Mouse (Mus musculus): ENCODE measurements around the gene Atp10a. TPM values are rescaled to one million over a fixed set of nuclear protein-coding genes. Genes with fewer than 3 reads are reported as not detected.

Gene Atp10a
- total RNA-seq, 1 experiment from 2014 or later, result 17.9 TPM

DNA sequence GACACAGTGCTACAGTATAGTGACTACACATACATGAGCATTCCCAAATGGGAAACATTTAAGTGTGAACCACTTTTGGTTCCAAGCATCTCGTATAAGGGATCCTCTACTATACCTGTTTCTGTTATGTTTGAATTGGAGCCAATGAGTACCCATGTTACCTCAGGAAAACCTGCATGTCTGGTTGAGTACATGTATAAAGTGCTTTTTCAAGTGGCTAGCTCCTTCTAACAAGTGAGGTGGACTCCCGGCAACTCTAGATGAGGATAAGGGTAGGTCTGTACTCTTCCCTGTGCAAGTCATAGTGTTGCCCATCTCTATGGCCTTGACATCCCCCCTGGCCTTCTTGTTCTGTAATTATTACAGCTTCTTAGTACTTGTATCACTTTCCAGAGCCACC, 31.0 kb downstream of the Atp10a start:
- no peak for ATAC-seq (replicated peaks; ENCODE audit: low read depth, poor library complexity, severe bottlenecking)

DNA sequence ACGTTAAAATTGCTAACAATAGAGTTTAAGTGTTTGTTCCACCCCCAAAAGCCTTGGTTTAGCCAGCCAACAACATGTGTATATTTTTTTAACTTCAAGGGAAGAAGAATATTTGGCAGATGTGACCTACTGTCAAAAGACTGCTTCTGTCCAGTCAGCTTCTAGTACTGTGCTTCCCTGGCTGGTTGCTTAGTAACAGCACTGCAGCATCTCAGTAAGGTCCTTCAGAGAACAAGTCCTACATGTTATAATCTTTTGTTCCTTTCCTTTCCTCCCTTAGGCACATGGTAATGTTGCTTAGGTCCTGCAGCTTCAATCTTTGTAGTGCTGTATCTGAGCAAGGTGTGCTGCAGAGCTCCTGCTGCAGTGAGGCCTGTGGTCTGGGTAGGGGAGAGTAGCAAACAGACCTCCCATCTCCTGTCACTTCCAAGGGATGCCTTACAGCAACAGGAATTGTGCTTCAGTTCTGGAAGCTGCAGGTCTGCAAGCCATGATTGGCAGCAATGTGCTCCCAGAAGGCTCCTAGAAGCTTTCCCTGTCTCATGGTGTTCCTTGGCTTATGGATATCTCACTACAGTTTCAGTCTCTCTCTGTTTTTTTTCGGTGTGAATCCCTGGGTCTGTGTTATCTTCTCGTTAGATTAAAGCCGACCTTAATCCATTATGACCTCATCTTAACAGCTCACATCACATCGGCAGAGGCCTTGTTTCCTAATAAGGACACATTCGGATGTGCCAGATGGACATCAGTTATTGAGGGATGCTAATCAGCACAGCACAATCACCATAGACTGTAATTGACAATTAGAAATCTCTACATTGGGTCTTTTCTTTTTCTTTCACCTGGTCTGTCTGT, 34.3 kb downstream of the Atp10a start:
- no peak for ATAC-seq (replicated peaks; ENCODE audit: low read depth, poor library complexity, severe bottlenecking)

DNA sequence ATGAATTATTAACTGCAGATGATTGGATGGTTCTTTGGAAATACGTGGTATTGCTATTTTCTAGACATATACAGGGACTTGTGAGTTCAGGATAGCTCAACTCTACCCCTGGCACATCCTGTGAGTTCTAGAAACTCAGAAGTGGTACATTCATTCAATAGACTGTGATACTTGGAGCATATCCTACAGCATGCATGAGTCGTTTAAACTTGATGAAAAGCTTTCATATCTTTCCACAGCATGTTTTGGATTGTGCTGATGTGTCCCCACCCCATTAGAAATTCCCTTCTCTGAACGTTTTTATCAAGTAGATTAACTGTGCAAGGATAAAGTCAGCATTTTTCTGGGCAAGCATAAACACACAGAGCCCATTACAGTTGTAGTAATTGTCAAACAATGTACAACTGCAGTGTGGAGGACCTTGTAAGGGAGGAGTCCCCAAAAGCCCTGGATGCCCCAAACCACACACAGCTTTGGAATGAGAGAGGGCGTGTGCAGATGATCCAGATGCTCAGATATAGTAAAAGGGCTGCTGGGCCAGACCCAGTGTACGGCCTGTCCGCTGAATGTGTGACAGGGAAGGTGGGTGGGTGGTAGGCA, 35.1 kb downstream of the Atp10a start:
- no peak for ATAC-seq (replicated peaks; ENCODE audit: low read depth, poor library complexity, severe bottlenecking)

DNA sequence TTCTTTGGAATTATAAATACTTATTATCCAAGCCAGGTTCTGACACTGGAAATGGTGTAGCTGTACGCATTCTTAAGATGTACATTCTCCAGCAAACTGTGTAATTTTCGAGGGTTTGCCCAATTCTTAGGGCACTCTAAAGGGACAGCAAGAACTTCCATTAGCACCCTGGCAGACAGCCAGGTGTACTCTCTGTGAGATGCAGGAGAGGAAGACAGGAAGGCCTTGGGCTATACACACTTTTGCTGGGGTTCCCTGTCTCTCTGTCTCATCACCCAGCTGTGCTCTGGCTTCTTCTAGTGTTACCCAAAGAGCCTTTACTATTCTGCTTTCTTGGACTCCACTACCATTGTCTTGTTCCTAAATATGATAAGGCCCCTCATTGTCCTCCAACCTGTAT, 36.7 kb downstream of the Atp10a start:
- ATAC-seq (replicated peaks; ENCODE audit: low read depth, poor library complexity, severe bottlenecking), result 0 out of 2 replicates have a peak, but pooled peaks have one; percentile 1

DNA sequence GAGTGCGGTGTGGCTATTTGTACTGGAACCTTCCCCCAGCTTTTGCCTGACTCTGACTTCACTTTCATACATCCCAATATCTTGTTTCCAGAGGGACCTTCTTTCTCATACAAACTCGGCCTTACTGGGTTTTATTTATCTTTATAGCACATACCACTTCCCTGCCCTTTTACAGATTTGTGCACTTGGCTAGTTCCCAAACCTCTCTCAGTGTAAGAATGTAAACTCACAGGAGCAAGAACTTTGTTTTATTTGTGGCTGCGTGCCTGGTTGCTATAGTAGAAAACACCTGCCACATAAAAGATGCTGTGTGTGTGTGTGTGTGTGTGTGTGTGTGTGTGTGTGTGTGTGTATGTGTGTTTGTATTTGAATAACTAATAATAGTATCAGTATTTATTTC, 37.4 kb downstream of the Atp10a start:
- peak; percentile 55 for ATAC-seq (replicated peaks; ENCODE audit: low read depth, poor library complexity, severe bottlenecking)

DNA sequence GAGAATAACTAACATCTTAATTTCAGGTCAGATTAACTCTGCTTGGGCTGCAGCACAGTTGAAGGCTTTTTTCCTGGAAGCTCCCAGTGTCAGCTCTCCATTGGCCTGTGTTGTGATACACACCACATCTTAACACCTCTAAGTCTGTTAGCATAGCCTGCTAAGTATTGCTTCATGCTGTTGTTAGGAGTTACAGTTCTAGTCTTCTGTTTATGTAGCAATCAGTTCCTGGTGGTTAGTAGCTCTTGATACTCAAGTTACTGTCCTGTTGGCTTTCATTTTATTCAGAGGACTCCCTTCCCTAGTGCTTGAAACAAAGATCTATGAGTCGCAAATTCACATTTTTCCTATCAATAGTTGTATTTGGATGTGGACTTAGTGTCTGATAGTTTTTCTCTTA, 39.7 kb downstream of the Atp10a start:
- ATAC-seq (replicated peaks; ENCODE audit: low read depth, poor library complexity, severe bottlenecking), result peak; percentile 66

DNA sequence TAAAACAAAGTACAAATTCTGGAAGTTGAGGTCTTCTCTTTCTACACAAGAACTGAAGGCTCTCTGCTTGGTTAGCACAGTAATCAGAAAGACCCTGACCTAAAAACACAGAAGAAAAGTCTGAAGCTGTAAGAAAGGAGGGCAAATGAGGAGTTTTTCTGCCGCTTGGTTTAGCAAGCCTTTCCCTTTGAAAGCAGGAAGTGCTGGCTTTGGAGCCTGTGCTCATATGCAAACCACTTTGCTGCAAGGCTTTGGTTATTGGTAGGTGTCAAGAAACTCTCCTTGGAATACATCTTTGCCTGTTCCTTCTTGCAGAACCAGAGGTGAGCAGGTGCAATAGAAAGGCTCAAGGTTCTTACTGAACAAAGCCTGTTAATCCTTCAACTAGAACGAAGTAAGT, 41.1 kb downstream of the Atp10a start:
- ATAC-seq (replicated peaks; ENCODE audit: low read depth, poor library complexity, severe bottlenecking), result 0 out of 2 replicates have a peak, but pooled peaks have one; percentile 16

DNA sequence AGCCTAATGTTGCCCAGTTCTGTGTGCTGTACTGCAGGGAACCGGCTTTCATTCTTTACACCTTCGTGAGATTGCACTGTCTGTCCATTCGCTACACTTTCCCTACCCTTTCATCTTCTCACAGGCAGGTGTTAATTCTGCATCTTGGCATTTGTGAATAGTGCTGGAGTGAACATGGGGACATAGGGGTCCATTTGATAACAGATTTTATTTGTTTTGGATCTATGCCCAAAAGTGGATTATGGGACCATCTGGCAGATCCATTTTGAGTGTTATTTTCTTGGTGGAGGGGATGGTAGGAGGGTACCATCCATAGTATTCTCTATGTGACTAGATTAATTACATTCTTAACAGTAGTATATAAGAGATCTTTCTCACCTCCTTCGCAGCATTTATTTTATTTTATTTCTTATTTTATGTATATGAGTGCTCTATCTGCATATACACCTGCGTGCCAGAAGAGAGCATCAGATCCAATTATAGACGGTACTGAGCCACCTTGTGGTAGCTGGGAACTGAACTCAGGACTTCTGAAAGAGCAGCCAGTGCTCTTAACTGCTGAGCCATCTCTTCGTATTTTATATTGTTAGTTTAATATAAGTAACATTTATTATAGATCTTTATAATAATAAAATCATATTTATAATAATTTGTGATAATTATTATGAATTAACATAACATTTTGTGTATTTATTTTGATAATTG, 42.9 kb downstream of the Atp10a start:
- ATAC-seq (replicated peaks; ENCODE audit: low read depth, poor library complexity, severe bottlenecking), result no peak

DNA sequence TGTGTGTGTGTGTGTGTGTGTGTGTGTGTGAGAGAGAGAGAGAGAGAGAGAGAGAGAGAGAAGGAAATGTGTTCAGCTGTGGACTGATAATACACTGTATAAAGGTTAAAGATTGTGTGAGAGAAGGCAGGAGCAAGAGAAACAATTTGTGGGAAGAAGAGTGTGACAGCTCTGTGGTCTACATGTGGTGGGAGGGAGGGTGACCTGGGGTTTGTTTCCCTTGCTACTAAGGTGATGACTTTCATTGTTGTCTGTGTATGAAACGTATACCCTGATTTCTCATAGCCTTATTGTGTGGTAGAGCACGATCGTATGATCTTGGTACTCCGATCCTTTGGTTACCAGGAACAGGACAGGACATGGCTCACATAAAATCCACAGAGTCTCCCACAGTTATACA, 45.3 kb downstream of the Atp10a start:
- peak; percentile 63 for ATAC-seq (replicated peaks; ENCODE audit: low read depth, poor library complexity, severe bottlenecking)

DNA sequence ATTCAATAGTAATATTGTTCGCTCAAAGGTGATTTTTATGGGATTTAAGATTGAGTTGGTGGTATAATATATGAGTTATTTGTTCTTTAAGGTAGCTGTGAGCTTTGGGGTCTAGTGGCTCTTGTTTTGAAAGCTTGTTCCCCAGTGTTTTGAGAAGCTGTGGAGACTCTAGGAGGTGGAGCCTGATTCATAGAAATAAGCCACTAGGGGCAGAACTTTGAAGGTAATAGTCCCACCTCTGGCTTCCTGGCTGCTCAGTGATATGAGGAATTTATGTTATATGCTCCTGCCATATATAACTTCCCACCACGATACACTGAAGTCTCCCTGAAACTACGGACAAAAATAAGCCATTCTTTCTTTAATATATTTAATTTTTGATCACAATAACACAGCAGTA, 49.2 kb downstream of the Atp10a start:
- peak; percentile 48; the same call in 1 of the 2 replicates for ATAC-seq (replicated peaks; ENCODE audit: low read depth, poor library complexity, severe bottlenecking)

DNA sequence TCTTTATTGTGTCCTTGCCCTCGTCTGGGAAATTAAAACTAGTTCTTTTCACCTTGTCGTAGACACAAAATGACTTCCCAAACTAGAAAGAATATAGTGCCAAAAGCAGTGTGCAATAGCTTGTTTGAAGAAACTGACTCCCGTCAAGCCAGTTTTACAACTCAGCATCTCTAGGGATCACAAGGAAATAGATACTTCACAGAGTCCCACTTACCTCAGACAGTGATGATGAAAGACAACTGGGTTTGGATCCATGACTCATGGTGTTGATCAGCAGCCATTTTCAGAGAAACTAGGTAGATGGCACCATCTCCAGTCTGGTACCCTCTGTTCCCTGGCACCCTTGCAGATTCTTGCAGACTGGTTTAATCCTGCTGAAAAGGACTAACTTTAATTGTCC, 53.3 kb downstream of the Atp10a start:
- ATAC-seq (replicated peaks; ENCODE audit: low read depth, poor library complexity, severe bottlenecking), result no peak

DNA sequence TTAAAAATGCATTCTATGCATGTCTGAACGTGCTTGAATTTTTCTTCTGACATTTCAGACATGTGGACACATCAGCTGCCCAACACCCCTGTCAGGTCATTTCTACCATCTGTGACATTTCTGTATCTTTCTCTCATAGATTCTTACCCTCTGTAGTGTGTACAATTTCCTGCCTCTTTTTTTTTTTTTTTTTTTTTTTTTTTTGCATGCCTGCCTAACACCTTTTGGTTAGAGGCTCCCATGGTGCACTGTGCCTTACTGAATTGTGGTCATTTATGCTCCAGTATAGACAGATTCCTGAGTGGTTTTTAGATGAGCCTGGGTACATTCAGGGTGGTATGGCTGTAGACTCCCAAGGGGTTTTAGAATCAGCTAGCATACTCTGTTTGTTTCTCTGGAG, 54.3 kb downstream of the Atp10a start:
- no peak for ATAC-seq (replicated peaks; ENCODE audit: low read depth, poor library complexity, severe bottlenecking)

DNA sequence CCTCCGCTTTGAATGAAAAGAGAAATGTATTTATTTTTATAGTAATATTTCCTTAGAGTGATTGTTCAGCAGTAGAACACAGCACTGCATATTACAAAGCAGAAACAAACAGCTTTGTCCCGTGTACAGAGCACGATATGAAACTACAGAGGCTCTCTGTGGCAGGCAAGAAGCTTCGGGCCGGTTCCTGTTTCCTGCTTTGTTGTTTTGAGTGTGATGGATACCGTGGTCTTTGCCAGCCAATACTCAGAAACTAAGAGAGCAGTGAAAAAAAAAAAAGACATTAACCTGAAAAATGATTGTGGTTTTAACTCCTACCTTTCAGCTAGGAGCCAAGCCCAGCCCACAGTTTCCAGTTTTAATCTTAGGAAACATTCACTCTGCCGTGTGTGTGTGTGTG, 55.8 kb downstream of the Atp10a start:
- peak; percentile 78 for ATAC-seq (replicated peaks; ENCODE audit: low read depth, poor library complexity, severe bottlenecking)

DNA sequence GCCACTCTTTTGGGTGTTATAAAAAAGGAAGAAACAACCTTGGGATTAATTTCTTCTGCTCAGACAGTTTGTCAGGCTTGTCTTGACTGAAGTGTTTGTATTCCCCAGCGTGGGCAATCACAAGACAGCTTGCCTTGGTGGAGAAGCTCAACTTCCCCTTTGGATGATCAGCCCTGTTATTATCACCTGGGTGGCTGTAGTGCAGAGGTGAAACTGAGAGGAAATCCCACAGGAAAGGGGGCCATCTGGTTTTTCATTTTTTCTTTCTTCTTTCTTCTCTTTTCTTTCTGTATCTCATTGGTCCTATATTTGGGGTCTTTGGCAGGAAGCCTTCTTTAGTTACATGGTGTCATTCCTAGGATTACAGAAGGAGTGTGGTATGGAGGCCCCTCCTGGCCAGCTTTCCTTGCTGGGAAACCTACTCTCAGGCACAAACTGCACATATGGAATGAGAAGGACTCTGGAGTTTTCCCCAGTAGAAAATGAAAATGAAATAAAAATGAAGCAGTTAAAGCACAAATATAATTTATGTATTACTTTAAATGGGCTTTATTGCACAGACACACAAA, 59.7 kb downstream of the Atp10a start:
- ATAC-seq (replicated peaks; ENCODE audit: low read depth, poor library complexity, severe bottlenecking), result no peak

DNA sequence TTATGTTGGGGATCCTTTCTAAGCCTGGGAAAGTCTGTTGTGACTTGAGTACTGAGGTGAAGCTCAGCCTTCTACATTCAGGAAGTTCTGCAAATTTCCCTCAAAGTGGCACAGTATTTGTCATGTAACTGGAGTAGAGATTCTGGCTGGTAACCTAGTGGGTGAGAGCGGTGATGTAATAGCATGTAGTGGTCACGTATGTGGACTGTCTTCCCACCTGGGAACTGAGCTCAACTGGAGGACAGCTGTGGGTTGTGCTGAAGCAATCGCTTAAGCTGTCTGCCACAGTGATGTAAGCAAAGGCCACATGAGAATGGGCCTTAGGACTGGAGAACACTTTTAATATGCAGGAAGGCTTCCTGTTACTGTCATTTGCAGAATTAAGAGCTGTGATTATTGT, 60.7 kb downstream of the Atp10a start:
- peak; percentile 66 for ATAC-seq (replicated peaks; ENCODE audit: low read depth, poor library complexity, severe bottlenecking)

DNA sequence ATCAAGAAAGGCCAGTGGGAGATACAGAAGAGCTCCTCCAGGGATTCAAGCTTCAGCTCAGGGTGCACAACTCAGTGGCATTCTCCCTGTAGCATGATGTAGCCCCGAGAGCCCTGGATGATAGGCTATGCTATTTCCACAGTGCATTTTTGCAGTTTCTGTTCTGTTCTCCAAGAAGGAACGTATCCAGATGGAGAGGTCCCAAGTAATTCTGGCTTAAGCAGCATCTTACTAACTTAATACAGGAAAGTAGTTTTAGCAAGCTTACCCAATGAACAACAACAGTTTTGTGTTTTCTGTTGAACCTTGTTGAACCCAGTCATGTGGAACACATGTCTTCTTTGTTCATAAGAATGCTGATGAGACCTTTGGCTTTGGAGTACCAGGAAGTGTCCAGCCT, 62.6 kb downstream of the Atp10a start:
- ATAC-seq (replicated peaks; ENCODE audit: low read depth, poor library complexity, severe bottlenecking), result no peak

DNA sequence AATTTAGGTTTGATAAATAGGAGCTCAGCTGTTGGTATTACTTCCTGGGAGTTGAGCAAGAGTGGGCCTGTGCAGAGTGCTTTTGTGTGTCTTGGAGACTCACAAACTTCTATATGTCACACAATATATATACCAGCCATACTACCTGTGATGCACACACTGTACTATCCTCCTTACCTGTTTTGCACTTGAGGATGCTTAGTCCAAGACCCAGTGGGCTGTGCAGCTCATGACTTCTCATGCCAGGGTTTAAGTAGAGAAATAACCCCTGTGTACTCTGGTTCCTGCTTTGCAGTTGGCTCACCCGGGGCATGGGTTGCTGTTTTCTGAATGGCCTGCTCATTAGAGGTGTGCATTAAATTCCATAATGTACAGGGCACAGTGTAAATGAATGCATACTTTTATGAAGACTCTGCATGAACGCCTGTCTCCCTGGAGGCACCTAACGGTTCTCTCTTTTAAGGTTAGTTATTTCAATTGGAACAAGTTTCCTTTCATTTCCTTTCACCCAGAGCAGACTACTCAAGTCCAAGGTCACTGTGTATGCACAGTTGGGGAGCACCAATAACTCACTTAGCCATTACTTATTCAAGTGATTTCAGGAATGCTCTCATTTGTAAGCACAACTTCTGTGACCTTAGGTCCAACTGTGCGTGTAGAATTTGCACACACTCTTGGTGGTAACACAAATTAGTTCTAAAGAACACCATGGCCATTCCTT, 63.4 kb downstream of the Atp10a start:
- ATAC-seq (replicated peaks; ENCODE audit: low read depth, poor library complexity, severe bottlenecking), result no peak

DNA sequence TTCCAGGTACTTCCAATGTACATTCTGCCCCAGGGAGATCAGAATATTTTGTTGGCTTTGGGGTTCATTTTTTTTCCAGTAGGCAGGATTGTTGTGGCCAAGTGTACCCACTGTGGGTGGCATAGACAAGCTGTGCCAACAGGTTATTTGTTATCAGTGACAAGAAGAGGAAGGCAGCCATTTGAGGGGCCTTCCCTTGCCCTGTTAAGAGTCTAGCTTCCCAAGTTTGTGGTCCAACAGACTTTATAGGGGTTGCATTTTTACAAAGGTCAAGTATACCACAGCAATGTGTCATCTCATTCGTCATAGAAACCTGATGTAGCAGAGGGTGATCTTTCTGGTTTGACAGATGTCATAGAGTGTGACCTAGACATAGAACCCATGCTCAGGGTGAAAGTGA, 66.3 kb downstream of the Atp10a start:
- peak; percentile 50 for ATAC-seq (replicated peaks; ENCODE audit: low read depth, poor library complexity, severe bottlenecking)

DNA sequence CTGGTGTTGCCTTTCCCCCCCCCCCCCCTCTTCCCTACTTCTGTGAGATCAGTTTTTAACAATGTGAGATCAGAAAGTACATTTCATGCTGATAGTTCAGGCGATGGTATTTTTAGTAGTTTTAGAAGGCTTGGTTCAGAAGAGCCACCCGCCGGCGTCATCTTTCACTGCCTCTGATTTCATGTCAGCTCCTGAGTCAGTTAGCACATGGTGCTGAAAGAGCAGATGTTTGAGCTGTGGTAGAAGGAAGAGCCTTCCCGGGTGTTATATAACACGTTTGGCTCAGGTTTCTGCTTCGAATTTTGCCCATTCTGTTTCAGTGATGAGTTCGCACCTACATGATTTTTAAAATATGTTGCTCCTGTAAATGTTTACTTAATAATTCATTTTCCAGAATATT, 74.2 kb downstream of the Atp10a start:
- ATAC-seq (replicated peaks; ENCODE audit: low read depth, poor library complexity, severe bottlenecking), result peak; percentile 19; the same call in 1 of the 2 replicates

DNA sequence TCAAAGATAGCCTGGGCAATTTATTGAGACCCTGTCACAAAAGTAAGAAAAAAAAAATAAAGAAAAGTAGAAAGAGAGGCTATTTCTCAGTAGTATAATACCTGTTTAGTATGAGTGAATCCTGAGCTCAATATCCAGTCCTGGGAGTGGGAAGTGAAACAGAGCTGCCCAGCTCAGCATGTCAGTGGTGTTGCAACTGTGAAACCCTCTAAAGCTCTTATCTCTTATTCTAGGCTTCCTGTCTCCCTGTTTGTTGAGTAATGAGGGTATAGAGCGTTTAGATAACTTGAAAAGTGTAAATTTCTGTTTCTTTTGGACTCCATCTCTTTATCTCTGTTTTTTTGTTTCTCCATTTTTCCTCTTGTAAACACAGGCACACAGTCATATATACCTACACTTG, 74.9 kb downstream of the Atp10a start:
- peak; percentile 86 for ATAC-seq (replicated peaks; ENCODE audit: low read depth, poor library complexity, severe bottlenecking)

All from common myeloid progenitor, adult 5-6 weeks (primary cell).